Mouse (Mus musculus) MEL (cell line): ENCODE results near the gene Man2a2. TPM values are rescaled to one million over a fixed set of nuclear protein-coding genes. Genes with fewer than 3 reads are reported as not detected.

Source experiments
- DNase-seq: peaks from one replicate; pipeline ENCODE4 v3.0.0; 2011; ENCODE audit warnings: low read depth, low spot score
- H3K27ac ChIP-seq: 2 replicates; pipeline ENCODE4 v1.5.1; 2012; ENCODE audit warnings: low read depth, mild to moderate bottlenecking, control low read depth, low read length, moderate library complexity; ENCODE audit not compliant: control insufficient read depth
- H3K27me3 ChIP-seq, 2 experiments: fragments of 150-350 bp in 1 of 2; sonication (generic) in 1 of 2; 2 replicates each; pipeline ENCODE4 v1.6.1; 2012; ENCODE audit warnings: low read length in 2 of 2, mild to moderate bottlenecking in 2 of 2, improper control_type of control experiment in 1 of 2, moderate library complexity in 1 of 2; ENCODE audit not compliant: insufficient read depth in 2 of 2, control insufficient read depth in 1 of 2
- H3K36me3 ChIP-seq, 2 experiments: 2 replicates each; pipeline ENCODE4 v1.6.1; 2012 to 2014; ENCODE audit warnings: low read length in 2 of 2, improper control_type of control experiment in 1 of 2, inconsistent platforms in 1 of 2, mild to moderate bottlenecking in 1 of 2; ENCODE audit not compliant: insufficient read depth in 2 of 2, control insufficient read depth in 1 of 2
- H3K4me1 ChIP-seq, 2 experiments: fragments of 150-350 bp in 1 of 2; sonication (generic) in 1 of 2; 2 replicates each; pipeline ENCODE4 v1.6.1; 2012; ENCODE audit warnings: low read length in 2 of 2, improper control_type of control experiment in 1 of 2, mild to moderate bottlenecking in 1 of 2; ENCODE audit not compliant: insufficient read depth in 2 of 2, control insufficient read depth in 1 of 2
- H3K4me3 ChIP-seq, 2 experiments: fragments of 150-350 bp in 1 of 2; sonication (generic) in 1 of 2; 2 replicates each; pipeline ENCODE4 v1.5.1; 2012; ENCODE audit warnings: low read depth in 2 of 2, low read length in 2 of 2, mild to moderate bottlenecking in 2 of 2, moderate library complexity in 2 of 2, control low read depth in 1 of 2, improper control_type of control experiment in 1 of 2; ENCODE audit not compliant: control insufficient read depth in 1 of 2, insufficient read depth in 1 of 2
- H3K79me2 ChIP-seq: 2 replicates; pipeline ENCODE4 v1.6.1; 2012; ENCODE audit warnings: mild to moderate bottlenecking, low read length, moderate library complexity; ENCODE audit not compliant: control insufficient read depth, poor library complexity, insufficient read depth
- H3K9ac ChIP-seq: 2 replicates; pipeline ENCODE4 v1.6.1; 2012; ENCODE audit warnings: low read depth, mild to moderate bottlenecking, control low read depth, low read length, moderate library complexity; ENCODE audit not compliant: control insufficient read depth, poor library complexity, severe bottlenecking
- H3K9me3 ChIP-seq: fragments of 150-350 bp; sonication (generic); replicated peaks from 2 replicates; pipeline ENCODE4 v1.6.1; 2012; ENCODE audit warnings: mild to moderate bottlenecking, low read length, improper control_type of control experiment, moderate library complexity; ENCODE audit not compliant: insufficient read depth
- BHLHE40 ChIP-seq: IDR thresholded peaks from 2 replicates; pipeline ENCODE4 v1.6.1; 2012; ENCODE audit warnings: low read depth, mild to moderate bottlenecking, inconsistent platforms, low read length, improper control_type of control experiment, borderline replicate concordance
- CHD1 ChIP-seq: IDR thresholded peaks from 2 replicates; pipeline ENCODE4 v1.6.1; 2012; ENCODE audit warnings: low read depth, mild to moderate bottlenecking, inconsistent platforms, low read length, improper control_type of control experiment
- CTCF ChIP-seq, 3 experiments: IDR thresholded peaks in 2 of 3; conservative IDR thresholded peaks in 1 of 3; 2 replicates each; pipeline ENCODE4 v1.5.1; 2011 to 2012; ENCODE audit warnings: low read length in 3 of 3, low read depth in 2 of 3, mild to moderate bottlenecking in 2 of 3, improper control_type of control experiment in 1 of 3, inconsistent platforms in 1 of 3, mixed read lengths in 1 of 3, moderate library complexity in 1 of 3; ENCODE audit not compliant: control insufficient read depth in 1 of 3, insufficient read depth in 1 of 3, poor library complexity in 1 of 3, severe bottlenecking in 1 of 3
- ELF1 ChIP-seq: IDR thresholded peaks from 2 replicates; pipeline ENCODE4 v1.6.1; 2014; ENCODE audit warnings: low read depth, mild to moderate bottlenecking, inconsistent platforms, low read length, improper control_type of control experiment, moderate library complexity
- EP300 ChIP-seq, 2 experiments: IDR thresholded peaks; 2 replicates each; pipeline ENCODE4 v1.6.1; 2011; ENCODE audit warnings: improper control_type of control experiment in 2 of 2, low read length in 2 of 2, low read depth in 1 of 2, mild to moderate bottlenecking in 1 of 2
- ETS1 ChIP-seq: IDR thresholded peaks from 2 replicates; pipeline ENCODE4 v1.6.1; 2012; ENCODE audit warnings: low read depth, mild to moderate bottlenecking, inconsistent platforms, low read length, improper control_type of control experiment, moderate library complexity
- GATA1 ChIP-seq: IDR thresholded peaks from 2 replicates; pipeline ENCODE4 v1.6.1; 2011; ENCODE audit warnings: low read depth, low read length, improper control_type of control experiment
- HCFC1 ChIP-seq: IDR thresholded peaks from 2 replicates; pipeline ENCODE4 v1.6.1; 2012; ENCODE audit warnings: low read depth, mild to moderate bottlenecking, inconsistent platforms, low read length, improper control_type of control experiment, moderate library complexity
- MAX ChIP-seq: IDR thresholded peaks from 2 replicates; pipeline ENCODE4 v1.6.1; 2011; ENCODE audit warnings: low read length, improper control_type of control experiment
- MAZ ChIP-seq: IDR thresholded peaks from 2 replicates; pipeline ENCODE4 v1.6.1; 2012; ENCODE audit warnings: low read depth, mild to moderate bottlenecking, inconsistent platforms, low read length, improper control_type of control experiment
- MEF2A ChIP-seq: IDR thresholded peaks from 2 replicates; pipeline ENCODE4 v1.6.1; 2014; ENCODE audit warnings: low read depth, mild to moderate bottlenecking, inconsistent platforms, low read length, improper control_type of control experiment; ENCODE audit not compliant: poor library complexity, insufficient replicate concordance, severe bottlenecking; ENCODE audit errors: extremely low read depth
- MXI1 ChIP-seq: IDR thresholded peaks from 2 replicates; pipeline ENCODE4 v1.6.1; 2011; ENCODE audit warnings: mild to moderate bottlenecking, low read depth, low read length, improper control_type of control experiment
- MYB ChIP-seq: IDR thresholded peaks from 2 replicates; pipeline ENCODE4 v1.6.1; 2011; ENCODE audit warnings: mild to moderate bottlenecking, low read depth, low read length, improper control_type of control experiment
- NELFE ChIP-seq: IDR thresholded peaks from 2 replicates; pipeline ENCODE4 v1.6.1; 2011; ENCODE audit warnings: low read depth, low read length, improper control_type of control experiment
- NRF1 ChIP-seq: IDR thresholded peaks from 2 replicates; pipeline ENCODE4 v1.6.1; 2014; ENCODE audit warnings: low read depth, mild to moderate bottlenecking, inconsistent platforms, low read length, improper control_type of control experiment, moderate library complexity; ENCODE audit not compliant: poor library complexity, insufficient read depth, severe bottlenecking
- POLR2A ChIP-seq, 2 experiments: IDR thresholded peaks; 2 replicates each; pipeline ENCODE4 v1.6.1; 2011 to 2012; ENCODE audit warnings: low read length in 2 of 2, mild to moderate bottlenecking in 2 of 2, control low read depth in 1 of 2, improper control_type of control experiment in 1 of 2, low read depth in 1 of 2, moderate library complexity in 1 of 2; ENCODE audit not compliant: control insufficient read depth in 1 of 2, insufficient read depth in 1 of 2, poor library complexity in 1 of 2
- SIN3A ChIP-seq: IDR thresholded peaks from 2 replicates; pipeline ENCODE4 v1.6.1; 2012; ENCODE audit warnings: low read length, improper control_type of control experiment, inconsistent platforms
- SMC3 ChIP-seq: IDR thresholded peaks from 2 replicates; pipeline ENCODE4 v1.6.1; 2011; ENCODE audit warnings: low read depth, low read length, improper control_type of control experiment
- TBP ChIP-seq: IDR thresholded peaks from 2 replicates; pipeline ENCODE4 v1.8.0; 2011; ENCODE audit warnings: low read depth, low read length, improper control_type of control experiment
- TCF12 ChIP-seq: IDR thresholded peaks from 2 replicates; pipeline ENCODE4 v1.6.1; 2014; ENCODE audit warnings: low read depth, mild to moderate bottlenecking, inconsistent platforms, low read length, improper control_type of control experiment, moderate library complexity
- ZC3H11A ChIP-seq: IDR thresholded peaks from 2 replicates; pipeline ENCODE4 v1.6.1; 2012; ENCODE audit warnings: low read depth, mild to moderate bottlenecking, inconsistent platforms, low read length, improper control_type of control experiment
- ZNF384 ChIP-seq: IDR thresholded peaks from 2 replicates; pipeline ENCODE4 v1.6.1; 2012; ENCODE audit warnings: low read depth, mild to moderate bottlenecking, inconsistent platforms, low read length, improper control_type of control experiment
- polyA plus RNA-seq, 2 experiments: library from polyadenylated mRNA; stranded (reverse) in 1 of 2; unstranded in 1 of 2; fragments of >175 nt in 1 of 2; fragments of >200 nt in 1 of 2; gene quantifications; 2 replicates each; pipeline versions ENCODE4 v1.2.1 to v1.2.4; 2012; ENCODE audit warnings: low replicate concordance in 2 of 2, low read depth in 1 of 2; ENCODE audit not compliant: insufficient read length in 2 of 2, insufficient read depth in 1 of 2, missing spikeins in 1 of 2
- total RNA-seq: library from RNA; depleted of rRNA; stranded (reverse); fragments of 300-350 nt; gene quantifications from 2 replicates; pipeline ENCODE4 v1.2.3, GENCODE M21; 2012

The Man2a2 gene
- total and polyA plus RNA-seq, 3 experiments: 19.2 to 38.6 TPM; not detected in 1

GRCm38 (mm10) chr7:80406186-80406585 is 35.0 kb upstream of the Man2a2 start:
- no peak overlapping the region for H3K9ac ChIP-seq
- no peaks in the 10 kb centered on the region for H3K27me3 ChIP-seq
- H3K9me3 ChIP-seq: no peaks in the 10 kb centered on the region
- peaks cover 6 to 28% of the 10 kb centered on the region in 2 experiments for H3K4me1 ChIP-seq
- no peak for DNase-seq
- H3K79me2 ChIP-seq: peaks cover 17% of the 10 kb centered on the region
- H3K27ac ChIP-seq: no peak overlapping the region
- peaks cover 0 to 23% of the 10 kb centered on the region in 2 experiments; a peak in 2 of 4 replicates for H3K36me3 ChIP-seq
- TF ChIP-seq GATA1 (0 out of 2 replicates have a peak, but pooled peaks have one; percentile 30), MAZ (no peak)
- H3K4me3 ChIP-seq: no peak overlapping the region

GRCm38 (mm10) chr7:80405188-80405695 is 34.1 kb upstream of the Man2a2 start, which contains the start of gene Furin:
Gene Furin, minus strand, starts transcription at chr7:80405436.
- Histone ChIP-seq H3K4me3 (peak within 1 kb of the TSS in 1 of 2 experiments; percentile 2; a peak in 1 of 4 replicates), H3K36me3 (peaks cover 0 to 25% of the 10 kb centered on the region in 2 experiments; a peak in 2 of 4 replicates), H3K79me2 (peaks cover 26% of the 10 kb centered on the region), H3K9ac (peak within 1 kb of the TSS; percentile 18; the same call in 1 of the 2 replicates), H3K4me1 (peaks cover 8 to 36% of the 10 kb centered on the region in 2 experiments), H3K27ac (peak within 1 kb of the TSS; percentile 66), H3K9me3 (no peaks in the 10 kb centered on the region), H3K27me3 (no peaks in the 10 kb centered on the region)
- TF ChIP-seq ZNF384: no peak
- no peak for TF ChIP-seq HCFC1
- no peak for TF ChIP-seq ELF1
- TF ChIP-seq BHLHE40: no peak
- TF ChIP-seq MXI1: 0 out of 2 replicates have a peak, but pooled peaks have one; percentile 25
- peak; percentile 39 for DNase-seq

GRCm38 (mm10) chr7:80404101-80404894 is 33.1 kb upstream of the Man2a2 start:
- Histone ChIP-seq H3K4me3 (peak overlapping the region in 1 of 2 experiments; percentile 72; a peak in 1 of 4 replicates), H3K27ac (peak overlapping the region; percentile 66), H3K9ac (peak overlapping the region; percentile 90), H3K79me2 (peaks cover 30% of the 10 kb centered on the region), H3K27me3 (no peaks in the 10 kb centered on the region), H3K36me3 (peaks cover 0 to 25% of the 10 kb centered on the region in 2 experiments; a peak in 2 of 4 replicates), H3K4me1 (peaks cover 8 to 36% of the 10 kb centered on the region in 2 experiments), H3K9me3 (no peaks in the 10 kb centered on the region)
- peak; percentile 82 for DNase-seq
- TF ChIP-seq CTCF (IDR thresholded peaks at IDR 0.05 in 2 of 3, conservative IDR thresholded peaks at IDR 0.05 in 1 of 3; ENCODE audit: control insufficient read depth in 1 of 3, insufficient read depth in 1 of 3, low read depth in 2 of 3, low read length in 3 of 3, poor library complexity in 1 of 3, severe bottlenecking in 1 of 3): no peak
- TF ChIP-seq ZNF384: no peak
- peak; percentile 33; the same call in 1 of the 2 replicates for TF ChIP-seq TBP
- no peak for TF ChIP-seq MEF2A
- TF ChIP-seq ETS1: peak; percentile 22; the same call in 1 of the 2 replicates
- TF ChIP-seq NRF1: no peak
- no peak for TF ChIP-seq MXI1
- no peak for TF ChIP-seq ZC3H11A
- no peak for TF ChIP-seq BHLHE40
- no peak for TF ChIP-seq ELF1
- no peak for TF ChIP-seq CHD1
- TF ChIP-seq TCF12: 0 out of 2 replicates have a peak, but pooled peaks have one; percentile 35
- TF ChIP-seq EP300 (IDR thresholded peaks at IDR 0.05; ENCODE audit: low read depth in 1 of 2, low read length in 2 of 2): peak; percentile 10 to 44; a peak in 2 of 4 replicates
- TF ChIP-seq MYB: no peak
- TF ChIP-seq SMC3: no peak
- TF ChIP-seq SIN3A: peak; percentile 59
- TF ChIP-seq POLR2A (IDR thresholded peaks at IDR 0.05; ENCODE audit: control insufficient read depth in 1 of 2, insufficient read depth in 1 of 2, low read depth in 1 of 2, low read length in 2 of 2, poor library complexity in 1 of 2): peak in 1 of 2 experiments; percentile 54; a peak in 1 of 4 replicates
- TF ChIP-seq MAZ: no peak
- peak; percentile 52 for TF ChIP-seq MAX
- no peak for TF ChIP-seq NELFE
